Mouse (Mus musculus) forebrain, embryonic 14.5 days (tissue): ENCODE data around the gene Ppig. TPM values are rescaled to one million over a fixed set of nuclear protein-coding genes. Genes with fewer than 3 reads are reported as not detected.

Source experiments
- ATAC-seq: fragments of 200-750 bp; cut with Nextera tagmentation; 2 replicates; pipeline ENCODE4 v1.8.0; 2017; ENCODE audit warnings: mild to moderate bottlenecking, moderate library complexity
- DNase-seq: peaks from one replicate; pipeline ENCODE4 v3.0.0-alpha.2; 2015; ENCODE audit warnings: low spot score
- H3K27ac ChIP-seq: fragments of 300-500 bp; sonication (generic); 2 replicates; pipeline ENCODE4 v1.5.1; 2014; ENCODE audit warnings: low read depth, mild to moderate bottlenecking, control low read depth, low read length, moderate library complexity
- H3K27me3 ChIP-seq: fragments of 300-500 bp; sonication (generic); replicated peaks from 2 replicates; pipeline ENCODE4 v1.6.1; 2014; ENCODE audit warnings: low read length, control low read depth, mixed read lengths; ENCODE audit not compliant: control insufficient read depth, insufficient read depth
- H3K36me3 ChIP-seq: fragments of 300-500 bp; sonication (generic); 2 replicates; pipeline ENCODE4 v1.6.1; 2014; ENCODE audit warnings: low read length, control low read depth; ENCODE audit not compliant: control insufficient read depth, insufficient read depth
- H3K4me1 ChIP-seq: fragments of 300-500 bp; sonication (generic); 2 replicates; pipeline ENCODE4 v1.6.1; 2014; ENCODE audit warnings: antibody characterized with exemption, low read length, control low read depth; ENCODE audit not compliant: control insufficient read depth, insufficient read depth
- H3K4me2 ChIP-seq: fragments of 300-500 bp; sonication (generic); 2 replicates; pipeline ENCODE4 v1.6.1; 2014; ENCODE audit warnings: mild to moderate bottlenecking, control low read depth, low read length
- H3K4me3 ChIP-seq: fragments of 300-500 bp; sonication (generic); 2 replicates; pipeline ENCODE4 v1.5.1; 2014; ENCODE audit warnings: low read depth, low read length, control low read depth
- H3K9ac ChIP-seq: fragments of 300-500 bp; sonication (generic); 2 replicates; pipeline ENCODE4 v1.6.1; 2014; ENCODE audit warnings: mild to moderate bottlenecking, low read length, control low read depth, moderate library complexity
- H3K9me3 ChIP-seq: fragments of 300-500 bp; sonication (generic); replicated peaks from 2 replicates; pipeline ENCODE4 v1.6.1; 2016; ENCODE audit warnings: low read length, control low read depth, mixed read lengths; ENCODE audit not compliant: control insufficient read depth
- WGBS: fragments of 180-500 bp; shearing (Covaris S2); extraction: QIAGEN DNeasy Blood & Tissue Kit; methylation state at CpG from one replicate; pipeline ENCODE4 v1.1.7; 2014; 5-methylcytosine and 5-hydroxymethylcytosine counted together
- polyA plus RNA-seq: library from polyadenylated mRNA; unstranded; fragments of >200 nt; fragmentation: Nextera tagmentation; extraction: Ambion mirVana; gene quantifications from 2 replicates; pipeline ENCODE4 v1.2.1, GENCODE M21; 2014

Gene Ppig
- polyA plus RNA-seq, 1 experiment from 2014 or later, result 83.6 TPM

DNA sequence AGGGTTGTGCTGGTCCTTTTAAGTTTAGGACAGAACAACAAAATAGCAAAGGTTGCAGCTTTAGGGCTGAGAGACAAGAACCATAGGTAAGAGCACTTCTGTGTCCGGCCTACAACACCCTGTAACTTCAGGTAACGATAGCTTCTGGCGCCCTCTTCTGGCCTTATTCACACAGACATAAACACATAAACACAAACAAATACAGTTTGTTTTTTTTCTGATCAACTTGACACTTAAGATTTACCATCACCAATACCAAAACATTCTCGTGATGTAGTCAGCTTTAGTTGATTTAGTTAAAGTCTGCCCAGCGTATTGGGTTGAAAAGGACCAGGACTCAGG, 56.5 kb downstream of the Ppig start:
- peak; percentile 21 for DNase-seq
- no peak for ATAC-seq
- Histone ChIP-seq H3K9ac (no peak overlapping the region), H3K27ac (no peak overlapping the region), H3K36me3 (peaks cover 13% of the 10 kb centered on the region; the same call in 1 of the 2 replicates), H3K4me3 (no peak overlapping the region), H3K4me1 (no peaks in the 10 kb centered on the region), H3K4me2 (no peak overlapping the region), H3K9me3 (no peaks in the 10 kb centered on the region), H3K27me3 (no peaks in the 10 kb centered on the region)
- 47% methylated on average over 5 of the region's 5 CpGs for WGBS

DNA sequence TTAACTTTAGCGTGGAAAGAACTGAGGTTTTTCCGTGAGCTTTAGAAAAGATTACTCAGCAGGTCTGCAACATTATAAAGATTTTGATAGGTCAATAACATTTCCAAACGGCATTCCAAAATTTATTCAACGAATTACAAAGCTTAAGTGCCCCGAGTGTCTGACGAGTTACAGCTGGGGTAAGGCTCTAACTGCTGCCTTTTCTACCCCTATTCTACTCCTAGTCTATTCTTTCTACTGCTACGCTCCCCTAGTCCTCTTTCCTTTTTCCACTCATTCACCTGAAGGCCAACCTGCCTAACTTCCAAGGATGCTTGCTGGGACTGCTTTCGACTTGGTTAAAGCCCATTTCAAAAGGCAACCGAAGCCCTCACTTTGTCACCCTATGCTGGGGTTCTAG, 66.6 kb downstream of the Ppig start:
- peak; percentile 2 for DNase-seq
- Histone ChIP-seq H3K27me3 (no peaks in the 10 kb centered on the region), H3K36me3 (peaks cover 12% of the 10 kb centered on the region), H3K4me1 (no peaks in the 10 kb centered on the region), H3K4me2 (peak overlapping the region; percentile 87), H3K27ac (peak overlapping the region; percentile 65), H3K9ac (peak overlapping the region; percentile 76), H3K9me3 (no peaks in the 10 kb centered on the region), H3K4me3 (peak overlapping the region; percentile 63)
- peak; percentile 31; the same call in 1 of the 2 replicates for ATAC-seq
- 28% methylated on average over 9 of the region's 9 CpGs for WGBS

DNA sequence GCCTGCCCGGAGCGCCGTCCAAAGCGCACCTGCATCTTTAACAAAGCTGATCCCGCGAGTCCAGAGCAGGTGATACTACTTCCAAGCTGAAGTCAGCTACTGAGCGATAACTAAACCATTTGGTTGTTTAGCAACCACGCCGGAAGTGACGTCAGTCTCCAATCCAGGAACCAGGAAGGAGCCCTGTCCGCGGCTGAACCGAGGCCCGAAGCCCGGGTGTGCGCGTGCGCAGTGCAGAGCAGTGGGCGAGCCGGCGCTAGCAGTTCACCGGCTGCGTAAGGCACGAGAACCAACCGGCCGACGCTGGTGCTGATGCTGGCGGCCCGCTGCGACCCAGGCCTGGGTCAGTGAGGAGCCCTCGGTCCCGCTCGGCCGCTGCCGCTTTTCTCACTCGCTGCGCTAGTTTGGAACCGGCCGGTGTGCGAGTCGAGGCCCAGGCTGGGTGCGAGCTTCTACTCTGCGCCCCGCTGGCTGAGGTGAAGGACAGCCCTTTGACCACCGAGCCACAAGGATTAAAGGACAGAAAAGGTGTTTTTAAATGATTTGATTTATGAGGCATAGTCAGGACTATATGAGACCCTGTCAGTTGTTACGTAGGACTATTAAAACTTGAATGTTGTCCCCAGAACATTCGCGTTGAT, 67.2 kb downstream of the Ppig start, which contains the start of the genes Ccdc173 and Phospho2:
Ccdc173 (minus strand) TSS at position 147 of the 641 bp plus-strand sequence.
Phospho2 (plus strand) TSS at position 195 of the 641 bp plus-strand sequence.
- Histone ChIP-seq H3K4me2 (peak within 1 kb of the TSS; percentile 87), H3K9me3 (no peaks in the 10 kb centered on the region), H3K4me3 (peak within 1 kb of the TSS; percentile 63), H3K4me1 (no peaks in the 10 kb centered on the region), H3K27ac (peak within 1 kb of the TSS; percentile 78), H3K27me3 (no peaks in the 10 kb centered on the region), H3K36me3 (peaks cover 16% of the 10 kb centered on the region), H3K9ac (peak within 1 kb of the TSS; percentile 76)
- ATAC-seq (peak; percentile 97), DNase-seq (peak; percentile 99)
- WGBS, result 1% methylated on average over 48 of the region's 48 CpGs

DNA sequence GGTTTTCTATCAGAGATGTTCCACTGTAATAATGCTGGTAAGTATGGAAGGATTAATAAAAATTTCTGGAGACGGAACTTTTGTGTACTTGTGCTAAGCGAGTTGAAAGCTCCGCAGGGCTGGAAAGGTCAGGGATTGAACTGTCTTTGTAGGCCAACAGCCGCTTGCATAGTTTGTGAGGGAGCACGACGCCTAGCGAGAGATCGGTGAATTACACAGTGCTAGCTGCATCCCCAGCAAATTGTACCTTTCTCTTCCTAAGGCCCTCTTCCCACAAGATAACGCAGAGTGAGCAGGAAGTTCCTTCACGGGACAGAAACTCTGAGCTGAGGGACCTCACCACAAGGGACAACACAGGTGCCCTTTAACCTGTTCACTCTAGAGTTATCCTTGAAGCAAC, 67.9 kb downstream of the Ppig start:
- no peaks in the 10 kb centered on the region for H3K4me1 ChIP-seq
- WGBS, result under 1% methylated on average over 10 of the region's 10 CpGs
- DNase-seq (peak; percentile 87), ATAC-seq (peak; percentile 49)
- no peaks in the 10 kb centered on the region for H3K27me3 ChIP-seq
- H3K4me2 ChIP-seq, result peak overlapping the region; percentile 87
- H3K9me3 ChIP-seq, result no peaks in the 10 kb centered on the region
- no peak overlapping the region for H3K27ac ChIP-seq
- peak overlapping the region; percentile 63 for H3K4me3 ChIP-seq
- H3K36me3 ChIP-seq, result peaks cover 23% of the 10 kb centered on the region
- peak overlapping the region; percentile 76 for H3K9ac ChIP-seq

DNA sequence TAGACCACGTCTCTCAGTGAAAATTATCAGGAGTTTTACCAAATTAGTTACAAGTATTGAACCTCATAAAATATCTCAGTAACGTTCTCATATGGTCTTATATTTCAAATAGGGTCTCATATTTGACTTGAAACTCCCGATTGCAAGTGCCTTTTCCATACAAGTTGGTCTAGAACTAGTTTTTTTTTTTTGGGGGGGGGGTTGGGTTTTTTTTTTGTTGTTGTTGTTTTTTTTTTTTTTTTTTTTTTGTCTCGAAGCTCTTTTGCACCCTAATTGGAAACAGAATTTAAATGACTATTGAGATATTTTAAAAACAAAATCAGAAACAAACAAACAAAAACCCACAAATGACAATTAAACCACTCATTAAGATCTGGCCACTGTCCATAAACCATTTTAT, 68.4 kb downstream of the Ppig start:
- H3K4me2 ChIP-seq, result peak overlapping the region; percentile 87; the same call in 1 of the 2 replicates
- ATAC-seq (no peak), DNase-seq (no peak)
- no peaks in the 10 kb centered on the region for H3K4me1 ChIP-seq
- H3K36me3 ChIP-seq, result peaks cover 28% of the 10 kb centered on the region
- H3K4me3 ChIP-seq, result no peak overlapping the region
- no peak overlapping the region for H3K9ac ChIP-seq
- no peaks in the 10 kb centered on the region for H3K9me3 ChIP-seq
- no peak overlapping the region for H3K27ac ChIP-seq
- no peaks in the 10 kb centered on the region for H3K27me3 ChIP-seq
- WGBS, result 78% methylated on average over 4 of the region's 4 CpGs

DNA sequence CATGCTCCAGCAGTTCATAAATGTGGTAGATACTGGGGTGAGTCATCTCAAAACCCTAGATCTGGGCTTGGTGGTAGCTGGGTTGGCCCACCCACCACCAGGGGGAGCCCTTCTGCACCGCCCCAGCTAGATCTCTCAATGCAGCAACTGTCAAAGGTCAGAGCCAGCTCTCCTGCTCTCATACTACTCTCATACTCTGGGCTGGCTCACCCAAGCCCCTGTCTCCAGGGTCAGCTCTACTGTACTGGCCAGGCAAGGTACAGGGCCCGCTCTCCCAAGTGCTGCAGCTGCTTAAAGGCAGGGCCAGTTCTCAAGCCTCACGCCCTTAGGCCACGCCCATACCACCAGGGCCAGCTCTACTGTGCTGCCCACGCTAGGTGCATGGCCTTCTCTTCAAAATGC, 80.6 kb downstream of the Ppig start:
- no peaks in the 10 kb centered on the region for H3K4me1 ChIP-seq
- no peak overlapping the region for H3K9ac ChIP-seq
- H3K4me2 ChIP-seq, result no peak overlapping the region
- H3K36me3 ChIP-seq, result 0 out of 2 replicates have a peak, but pooled peaks cover under 1% of the 10 kb centered on the region
- ATAC-seq (peak; percentile 37; the same call in 1 of the 2 replicates), DNase-seq (no peak)
- H3K27ac ChIP-seq, result no peak overlapping the region
- H3K27me3 ChIP-seq, result no peaks in the 10 kb centered on the region
- H3K9me3 ChIP-seq, result no peaks in the 10 kb centered on the region
- 57% methylated on average over 5 of the region's 5 CpGs for WGBS
- no peak overlapping the region for H3K4me3 ChIP-seq

Other genes with a start within 250 kb of the Ppig start
- 0.66 and 0.74 TPM in 2 replicates for gene Lrp2, start 136.5 kb upstream of the Ppig start, polyA plus RNA-seq
- 17.2 and 18.2 TPM in 2 replicates for gene Bbs5, start 75.4 kb upstream of the Ppig start, polyA plus RNA-seq
- gene Klhl41, start 52.4 kb upstream of the Ppig start, polyA plus RNA-seq, result 0.11 and 0.13 TPM in 2 replicates
- gene Fastkd1, start 9.0 kb upstream of the Ppig start, polyA plus RNA-seq, result 13.7 and 16.8 TPM in 2 replicates
- 1.7 and 2.3 TPM in 2 replicates for gene Ccdc173, start 67.0 kb downstream of the Ppig start, polyA plus RNA-seq
- 43.1 and 45.4 TPM in 2 replicates for gene Phospho2, start 67.1 kb downstream of the Ppig start, polyA plus RNA-seq
- 36.7 and 54.1 TPM in 2 replicates for gene Klhl23, start 99.4 kb downstream of the Ppig start, polyA plus RNA-seq
- 298 and 301 TPM in 2 replicates for gene Ssb, start 139.0 kb downstream of the Ppig start, polyA plus RNA-seq
- 31.1 and 34.2 TPM in 2 replicates for gene Mettl5, start 163.1 kb downstream of the Ppig start, polyA plus RNA-seq
- 12.3 and 13.4 TPM in 2 replicates for gene Ubr3, start 174.7 kb downstream of the Ppig start, polyA plus RNA-seq